Mouse (Mus musculus) forelimb bud, embryonic 11.5 days (tissue): ENCODE results near the gene Frmd7.

Source experiments
- DNase-seq: peaks from one replicate; pipeline ENCODE4 v3.0.0-alpha.2; 2012; ENCODE audit warnings: low read depth, low spot score

Gene Frmd7

DNA sequence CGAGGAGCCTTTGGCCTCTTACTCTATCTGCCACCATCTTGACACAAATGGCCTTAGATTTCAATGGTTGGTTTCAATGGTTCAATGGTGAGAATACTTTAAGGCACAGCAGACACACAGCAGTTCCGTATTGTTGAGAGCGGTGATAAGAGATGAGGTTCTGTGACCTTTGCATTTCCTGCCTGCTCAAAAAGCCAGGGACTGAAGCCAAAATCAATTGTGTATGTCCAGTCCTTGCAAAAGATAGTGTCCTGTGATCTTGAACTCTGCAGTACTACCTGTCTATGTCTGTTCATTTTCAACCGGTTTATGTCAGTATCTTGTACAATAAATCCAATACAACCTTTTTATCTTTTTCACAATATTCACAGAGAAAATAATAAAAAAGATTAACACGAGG, 77.8 kb downstream of the Frmd7 start:
- DNase-seq = no peak

DNA sequence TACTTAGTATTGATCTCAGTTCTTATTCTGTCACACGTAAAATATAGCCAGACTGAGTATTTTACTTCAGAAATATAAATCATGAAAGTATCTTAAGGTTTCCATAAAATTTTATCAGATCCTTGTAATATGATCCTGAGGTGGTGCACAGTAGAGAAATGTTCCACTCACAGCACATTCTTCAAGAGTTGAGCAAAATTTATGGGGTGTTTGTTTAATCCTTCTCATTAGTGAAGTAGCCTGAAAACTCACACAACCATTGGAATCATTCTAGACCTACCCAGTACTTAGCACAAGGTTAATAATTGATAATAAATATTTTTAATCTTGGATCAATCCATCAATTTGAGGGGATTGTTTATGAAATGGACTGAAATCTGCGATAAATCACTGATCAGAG, 78.7 kb downstream of the Frmd7 start:
- peak; percentile 62 for DNase-seq

DNA sequence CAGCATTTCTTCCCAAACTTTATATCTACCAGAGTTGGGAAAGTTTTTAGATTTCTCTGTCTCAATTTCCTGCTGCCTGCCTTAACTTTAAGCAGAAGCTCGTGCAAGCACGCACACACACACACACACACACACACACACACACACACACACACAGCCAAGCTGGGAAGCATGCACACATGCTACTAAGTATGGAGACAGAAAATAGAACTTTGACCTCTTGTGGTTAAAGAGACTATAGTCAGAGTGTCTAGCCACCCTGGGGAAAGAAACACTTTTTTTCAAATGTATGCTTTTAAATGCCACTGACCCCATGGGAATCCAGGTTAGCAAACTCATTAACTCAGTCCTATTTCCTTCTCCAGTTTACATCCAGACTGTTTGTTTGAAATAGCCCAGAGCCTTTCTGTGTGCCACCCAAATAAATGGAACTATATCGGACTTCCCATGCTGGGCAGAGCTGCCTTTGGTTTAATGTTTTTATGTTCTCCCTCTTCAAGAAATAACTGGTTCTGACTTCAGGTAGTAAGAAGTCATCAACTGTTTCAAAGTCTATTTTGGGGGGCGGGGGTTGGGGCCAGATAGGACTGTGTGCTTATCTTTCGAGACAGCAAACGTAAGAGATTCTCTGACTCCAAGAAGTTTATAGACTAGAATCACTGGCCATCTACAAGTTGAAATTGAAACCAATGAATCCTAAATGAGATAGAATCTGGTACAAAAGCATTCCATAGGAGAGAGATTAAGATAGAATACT, 91.9 kb downstream of the Frmd7 start:
- peak; percentile 38 for DNase-seq
